Mouse (Mus musculus) small intestine, adult 10 weeks (tissue): ENCODE data around the gene Arhgef10l. TPM values are rescaled to one million over a fixed set of nuclear protein-coding genes. Genes with fewer than 3 reads are reported as not detected.

Source experiments
- polyA plus RNA-seq: library from polyadenylated mRNA; stranded (reverse); fragments of 350-450 nt; fragmentation: Illumina TruSeq; extraction: RNeasy Lipid Tissue Mini Kit (QIAGEN cat#74804); gene quantifications from one replicate; pipeline ENCODE4 v1.2.3, GENCODE M21; 2014; ENCODE audit warnings: low replicate concordance

The Arhgef10l gene
- polyA plus RNA-seq = 0.56 TPM

DNA sequence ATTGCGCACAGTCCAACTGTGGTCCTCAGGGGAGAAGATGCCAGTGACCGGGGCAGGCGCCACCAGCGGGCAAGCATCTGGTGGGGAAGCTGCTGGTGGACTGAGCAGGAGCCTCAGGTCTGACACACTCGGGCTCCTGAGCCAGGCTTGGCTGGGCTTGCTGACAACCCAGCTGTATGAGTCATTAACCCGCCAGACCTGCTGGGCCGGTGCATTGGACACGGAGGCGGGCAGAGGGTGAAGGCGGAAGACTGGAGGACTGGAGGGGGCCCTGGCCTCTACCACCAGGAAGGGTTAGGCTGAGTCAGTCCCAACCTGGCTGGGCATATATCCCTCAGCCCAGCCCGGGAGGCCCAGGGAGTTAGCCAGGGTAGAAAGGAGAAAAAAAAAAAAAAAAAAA is at the start of gene Arhgef10l:
TSS of gene Arhgef10l (minus strand) at position 253 of the 400 bp plus-strand sequence.

DNA sequence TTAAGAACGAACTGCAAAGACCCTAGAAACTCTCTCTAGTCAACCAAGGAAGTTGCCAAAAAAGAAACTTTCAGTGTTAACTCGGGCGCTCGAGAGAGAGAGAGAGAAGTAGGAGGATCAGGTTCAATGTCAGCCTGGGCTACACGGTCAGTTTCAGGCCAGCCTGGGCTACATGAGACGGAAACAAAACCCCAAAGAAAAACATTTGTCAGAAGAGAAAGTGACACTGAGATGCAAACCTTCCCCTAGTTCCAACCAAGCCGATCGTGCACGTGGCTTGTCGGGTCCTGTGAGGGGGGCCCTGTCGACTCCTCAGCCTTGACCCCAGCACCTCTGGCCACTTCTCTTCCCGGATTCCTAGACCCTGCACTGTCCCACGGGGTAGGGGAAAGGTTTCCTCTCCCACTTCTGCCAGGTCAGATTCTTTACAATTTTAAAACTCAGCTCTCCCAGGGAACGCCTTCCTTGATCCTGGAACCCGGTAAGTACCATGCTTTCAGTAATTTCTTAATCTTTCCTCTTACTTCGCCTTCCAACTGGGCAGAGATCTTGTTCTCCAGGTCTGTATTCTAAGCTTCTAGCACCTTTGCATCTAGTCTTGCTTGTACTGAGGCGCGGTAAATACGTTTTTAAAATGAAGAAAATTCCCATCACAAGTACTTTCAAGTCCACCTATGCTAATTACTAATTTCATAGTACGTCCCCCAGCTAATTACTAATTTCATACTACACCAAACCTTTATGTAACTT is 34.6 kb upstream of the Arhgef10l start, which contains the start of gene Rcc2:
TSS of gene Rcc2 (plus strand) at position 273 of the 750 bp plus-strand sequence.

Other genes with a start within 250 kb of the Arhgef10l start
- 3.2 TPM for gene Rcc2, start 34.5 kb upstream of the Arhgef10l start, polyA plus RNA-seq
- gene Padi6, start 76.6 kb upstream of the Arhgef10l start, polyA plus RNA-seq = not detected
- not detected for gene Padi4, start 108.2 kb upstream of the Arhgef10l start, polyA plus RNA-seq
- gene Padi3, start 144.6 kb upstream of the Arhgef10l start, polyA plus RNA-seq = not detected
- gene Padi1, start 179.8 kb upstream of the Arhgef10l start, polyA plus RNA-seq = not detected
- 0.63 TPM for gene Padi2, start 240.3 kb upstream of the Arhgef10l start, polyA plus RNA-seq